Mouse (Mus musculus) adrenal gland, postnatal 4 days (tissue): ENCODE data around the gene Gm5935. TPM values are rescaled to one million over a fixed set of nuclear protein-coding genes. Genes with fewer than 3 reads are reported as not detected.
"Not testable (repeated sequence)": the region's sequence is repeated elsewhere in the genome, so short reads cannot be mapped to it uniquely, and the experiment has no call there.

ENCODE experiments used
- DNase-seq, 2 experiments: peaks; one replicate each; pipeline ENCODE4 v3.0.0; 2021 to 2022; ENCODE audit warnings: low spot score in 2 of 2, mixed read lengths in 2 of 2
- long read RNA-seq, 2 experiments: library from polyadenylated mRNA; stranded (forward); transcript quantifications; one replicate each; pipeline ENCODE4 v2.0.0; 2021
- total RNA-seq, 2 experiments: library from RNA; stranded (reverse); gene quantifications; 2 replicates each; pipeline ENCODE4 v1.2.3; 2021

The Gm5935 gene
- not detected for total RNA-seq
- long read RNA-seq, experiment 1 = 0 reads
- long read RNA-seq, experiment 2 = 0 reads

- DNase-seq = not testable (repeated sequence)
These were observed at the start of gene Gm5935 for GRCm38 (mm10) chrX:24775064-24775463. Gene Gm5935, minus strand, starts transcription at chrX:24775164.

Other genes starting within 250 kb of the Gm5935 start
- gene Gm4297, start 200.3 kb downstream of the Gm5935 start, total RNA-seq = not detected